Mouse (Mus musculus) thymus, adult 2 months (tissue): ENCODE measurements at regions not wholly inside any gene's neighbourhood (a gene's known extent, or its start where the extent isn't known, plus 50 kb on each side); places are given as distances from the start of the nearest gene placed in this dataset.

Source experiments
- DNase-seq: peaks from one replicate; pipeline ENCODE4 v3.0.0; 2021
- H3K27ac ChIP-seq: fragments of 200-500 bp; 2 replicates; pipeline ENCODE4 v1.5.1; 2012; ENCODE audit warnings: low read length, control low read depth; ENCODE audit not compliant: control insufficient read depth, insufficient read depth
- H3K27me3 ChIP-seq: fragments of 200-500 bp; 2 replicates; pipeline ENCODE4 v1.6.1; 2012; ENCODE audit warnings: mild to moderate bottlenecking, low read length, moderate library complexity, mixed read lengths; ENCODE audit not compliant: control insufficient read depth, insufficient read depth
- H3K36me3 ChIP-seq: fragments of 200-500 bp; 2 replicates; pipeline ENCODE4 v1.6.1; 2012; ENCODE audit warnings: mild to moderate bottlenecking, low read length, moderate library complexity; ENCODE audit not compliant: control insufficient read depth, insufficient read depth
- H3K4me1 ChIP-seq: fragments of 200-500 bp; replicated peaks from 2 replicates; pipeline ENCODE4 v1.6.1; 2012; ENCODE audit warnings: low read length; ENCODE audit not compliant: control insufficient read depth, insufficient read depth
- H3K4me3 ChIP-seq: fragments of 200-500 bp; 2 replicates; pipeline ENCODE4 v1.5.1; 2012; ENCODE audit warnings: mild to moderate bottlenecking, low read length, control low read depth, moderate library complexity; ENCODE audit not compliant: control insufficient read depth, insufficient read depth
- CTCF ChIP-seq: fragments of 200-500 bp; IDR thresholded peaks from 2 replicates; pipeline ENCODE4 v1.5.1; 2012; ENCODE audit warnings: mild to moderate bottlenecking, control low read depth, low read length, moderate library complexity, borderline replicate concordance; ENCODE audit not compliant: control insufficient read depth, poor library complexity, insufficient read depth; ENCODE audit errors: extremely low read depth
- POLR2A ChIP-seq: fragments of 200-500 bp; IDR thresholded peaks from 2 replicates; pipeline ENCODE4 v1.6.1; 2012; ENCODE audit warnings: mild to moderate bottlenecking, low read length, control low read depth, moderate library complexity; ENCODE audit not compliant: control insufficient read depth, poor library complexity, insufficient read depth; ENCODE audit errors: extremely low read depth
- WGBS: fragments of 180-500 bp; shearing (Covaris S2); methylation state at CpG from one replicate; pipeline ENCODE4 v1.1.7; 2018; 5-methylcytosine and 5-hydroxymethylcytosine counted together

- 86% methylated on average over 22 of the region's 22 CpGs for WGBS
- TF ChIP-seq CTCF = no peak
- TF ChIP-seq POLR2A = no peak
- Histone ChIP-seq H3K27me3 (no peaks in the 10 kb centered on the region), H3K36me3 (no peaks in the 10 kb centered on the region), H3K4me1 (no peaks in the 10 kb centered on the region), H3K27ac (no peak overlapping the region), H3K4me3 (no peak overlapping the region)
- DNase-seq = no peak
These were observed 414.4 kb downstream of the Gm45692 start for GRCm38 (mm10) chr8:26533444-26534421.

- H3K27ac ChIP-seq = no peak overlapping the region
- WGBS = 54% methylated on average over 3 of the region's 3 CpGs
- no peak for TF ChIP-seq POLR2A
- no peak for TF ChIP-seq CTCF
- DNase-seq = no peak
- H3K36me3 ChIP-seq = no peaks in the 10 kb centered on the region
- H3K4me3 ChIP-seq = no peak overlapping the region
- H3K4me1 ChIP-seq = no peaks in the 10 kb centered on the region
- no peaks in the 10 kb centered on the region for H3K27me3 ChIP-seq
These were observed 416.5 kb downstream of the Gm45692 start for GRCm38 (mm10) chr8:26535816-26536215.

GRCm38 (mm10) chr8:26553691-26554090 lies 423.4 kb upstream of the Zfp703 start:
- TF ChIP-seq POLR2A (no peak), CTCF (no peak)
- H3K27me3 ChIP-seq = no peaks in the 10 kb centered on the region
- no peak overlapping the region for H3K4me3 ChIP-seq
- no peaks in the 10 kb centered on the region for H3K36me3 ChIP-seq
- DNase-seq = no peak
- no peak overlapping the region for H3K27ac ChIP-seq
- no peaks in the 10 kb centered on the region for H3K4me1 ChIP-seq
- WGBS = 94% methylated on average over 5 of the region's 5 CpGs

- H3K27ac ChIP-seq = no peak overlapping the region
- no peak for DNase-seq
- WGBS = 92% methylated on average over 5 of the region's 5 CpGs
- H3K4me1 ChIP-seq = no peaks in the 10 kb centered on the region
- no peak overlapping the region for H3K4me3 ChIP-seq
- TF ChIP-seq POLR2A (no peak), CTCF (no peak)
- H3K36me3 ChIP-seq = no peaks in the 10 kb centered on the region
- H3K27me3 ChIP-seq = no peaks in the 10 kb centered on the region
These were observed 417.9 kb upstream of the Zfp703 start for GRCm38 (mm10) chr8:26559196-26559595.

GRCm38 (mm10) chr8:26563151-26563550 lies 414.0 kb upstream of the Zfp703 start:
- Histone ChIP-seq H3K36me3 (no peaks in the 10 kb centered on the region), H3K27ac (no peak overlapping the region), H3K27me3 (no peaks in the 10 kb centered on the region), H3K4me1 (no peaks in the 10 kb centered on the region), H3K4me3 (no peak overlapping the region)
- TF ChIP-seq CTCF (no peak), POLR2A (no peak)
- DNase-seq = no peak
- WGBS = 95% methylated on average over 2 of the region's 2 CpGs

GRCm38 (mm10) chr8:26564254-26564653 lies 412.9 kb upstream of the Zfp703 start:
- Histone ChIP-seq H3K4me3 (no peak overlapping the region), H3K27ac (no peak overlapping the region), H3K4me1 (no peaks in the 10 kb centered on the region), H3K36me3 (no peaks in the 10 kb centered on the region), H3K27me3 (no peaks in the 10 kb centered on the region)
- DNase-seq = no peak
- no peak for TF ChIP-seq CTCF
- no peak for TF ChIP-seq POLR2A
- WGBS = 97% methylated on average over 2 of the region's 2 CpGs
